Mouse (Mus musculus): Measurements from ENCODE around the gene Olfr458. TPM values are rescaled to one million over a fixed set of nuclear protein-coding genes. Genes with fewer than 3 reads are reported as not detected.

Olfr458 gene
- total RNA-seq, 2 experiments from 2014 or later, result not detected

Other genes with a start within 250 kb of the Olfr458 start
- gene Tas2r144, start 249.9 kb downstream of the Olfr458 start, total RNA-seq (2021), result not detected
- gene Gstk1, start 219.3 kb downstream of the Olfr458 start, total RNA-seq (2021), result 100 to 1,000 TPM; 151 to 158 TPM
- under 1 TPM in 1 of 2 experiments, not detected in 1; 0.33 TPM for gene Tmem139, start 203.2 kb downstream of the Olfr458 start, total RNA-seq (2021)
- gene Casp2, start 200.2 kb downstream of the Olfr458 start, total RNA-seq (2021), result 10 to 100 TPM; 11.0 to 13.7 TPM
- gene Clcn1, start 178.5 kb downstream of the Olfr458 start, total RNA-seq (2021), result 1 to 10 TPM; 3.7 to 4.7 TPM
- under 1 TPM; 0.35 to 0.44 TPM for gene Fam131b, start 140.6 kb downstream of the Olfr458 start, total RNA-seq (2021)
- gene Zyx, start 115.6 kb downstream of the Olfr458 start, total RNA-seq (2021), result 10 to 100 TPM; 50.2 to 51.8 TPM
- gene Epha1, start 91.9 kb downstream of the Olfr458 start, total RNA-seq (2021), result under 1 TPM; 0.20 to 0.26 TPM
- gene Tas2r143, start 65.0 kb downstream of the Olfr458 start, total RNA-seq (2021), result not detected
- gene Tas2r135, start 59.8 kb downstream of the Olfr458 start, total RNA-seq (2021), result not detected
- gene Tas2r126, start 30.7 kb downstream of the Olfr458 start, total RNA-seq (2021), result not detected
- gene Olfr457, start 11.1 kb upstream of the Olfr458 start, total RNA-seq (2021), result not detected
- gene Olfr456, start 22.0 kb upstream of the Olfr458 start, total RNA-seq (2021), result not detected
- not detected for gene Olfr455, start 82.4 kb upstream of the Olfr458 start, total RNA-seq (2021)
- gene Tcaf3, start 132.5 kb upstream of the Olfr458 start, total RNA-seq (2021), result not detected
- 1 to 10 TPM; 2.8 to 5.0 TPM for gene Tcaf2, start 180.1 kb upstream of the Olfr458 start, total RNA-seq (2021)
- gene Tcaf1, start 244.9 kb upstream of the Olfr458 start, total RNA-seq (2021), result 1 to 10 TPM; 7.4 to 8.1 TPM

All from heart, adult 18-20 months (tissue).